Mouse (Mus musculus) ES-E14 (cell line): ENCODE results near the gene Cacfd1. TPM values are rescaled to one million over a fixed set of nuclear protein-coding genes. Genes with fewer than 3 reads are reported as not detected.
A peak's percentile ranks its signal among the peaks of the same experiment; 100 is the strongest.

Experiments
- DNase-seq: peaks from one replicate; pipeline ENCODE4 v3.0.0-alpha.2; 2013; ENCODE audit warnings: low read depth, low spot score
- H3K27ac ChIP-seq: 2 replicates; pipeline ENCODE4 v1.5.1; 2012; ENCODE audit warnings: low read depth, mild to moderate bottlenecking, low read length, moderate library complexity, mixed read lengths; ENCODE audit not compliant: poor library complexity, insufficient read depth, severe bottlenecking
- H3K36me3 ChIP-seq: 2 replicates; pipeline ENCODE4 v1.6.1; 2012; ENCODE audit warnings: mild to moderate bottlenecking, low read length, moderate library complexity, mixed read lengths; ENCODE audit not compliant: control insufficient read depth, poor library complexity, insufficient read depth, severe bottlenecking
- H3K4me1 ChIP-seq, 2 experiments: fragments of 150-350 bp in 1 of 2; sonication (generic) in 1 of 2; 2 replicates each; pipeline ENCODE4 v1.6.1; 2012; ENCODE audit warnings: low read length in 2 of 2, mild to moderate bottlenecking in 1 of 2, mixed read lengths in 1 of 2; ENCODE audit not compliant: control insufficient read depth in 2 of 2, insufficient read depth in 2 of 2, poor library complexity in 1 of 2
- H3K4me3 ChIP-seq, 2 experiments: fragments of 150-350 bp in 1 of 2; sonication (generic) in 1 of 2; 2 replicates each; pipeline ENCODE4 v1.5.1; 2012; ENCODE audit warnings: low read length in 2 of 2, low read depth in 1 of 2, mild to moderate bottlenecking in 1 of 2, mixed read lengths in 1 of 2; ENCODE audit not compliant: insufficient read depth in 1 of 2, poor library complexity in 1 of 2, severe bottlenecking in 1 of 2
- H3K9ac ChIP-seq: 2 replicates; pipeline ENCODE4 v1.6.1; 2012; ENCODE audit warnings: low read depth, mild to moderate bottlenecking, low read length, mixed read lengths; ENCODE audit not compliant: poor library complexity, insufficient read depth, severe bottlenecking
- H3K9me3 ChIP-seq: fragments of 150-350 bp; sonication (generic); 2 replicates; pipeline ENCODE4 v1.6.1; 2012; ENCODE audit warnings: low read depth, mild to moderate bottlenecking, low read length; ENCODE audit not compliant: control insufficient read depth, insufficient read depth
- CHD2 ChIP-seq: IDR thresholded peaks from 2 replicates; pipeline ENCODE4 v1.6.1; 2014; ENCODE audit warnings: mild to moderate bottlenecking, low read depth, low read length, inconsistent platforms
- HCFC1 ChIP-seq: IDR thresholded peaks from 2 replicates; pipeline ENCODE4 v1.6.1; 2012; ENCODE audit warnings: low read length, inconsistent platforms, borderline replicate concordance; ENCODE audit not compliant: insufficient read depth
- MAFK ChIP-seq: IDR thresholded peaks from 2 replicates; pipeline ENCODE4 v1.6.1; 2014; ENCODE audit warnings: mild to moderate bottlenecking, low read depth, low read length, inconsistent platforms; ENCODE audit not compliant: insufficient read depth
- ZC3H11A ChIP-seq: IDR thresholded peaks from 2 replicates; pipeline ENCODE4 v1.6.1; 2012; ENCODE audit warnings: low read depth, mild to moderate bottlenecking, inconsistent platforms, low read length, borderline replicate concordance
- ZNF384 ChIP-seq: IDR thresholded peaks from 2 replicates; pipeline ENCODE4 v1.6.1; 2012; ENCODE audit warnings: low read depth, low read length, inconsistent platforms
- in situ Hi-C, 2 experiments: fragments of 600-800 bp; cut with MboI; formaldehyde crosslinking; loops; one replicate each; pipeline ENCODE4 v1.15.1; 2025; ENCODE audit warnings: low sequenced_read_pairs in 2 of 2, inconsistent platforms in 1 of 2; ENCODE audit not compliant: unreplicated experiment in 2 of 2
- total RNA-seq: library from RNA; depleted of rRNA; stranded (reverse); fragments of 300-350 nt; gene quantifications from 2 replicates; pipeline ENCODE4 v1.2.3, GENCODE M21; 2012; rRNA removed

The Cacfd1 gene
- 9.2 and 11.6 TPM in 2 replicates for total RNA-seq

GRCm38 (mm10) chr2:27009714-27010244 is at the start of gene Cacfd1:
Gene Cacfd1 (plus strand): TSS chr2:27009926.
- Histone ChIP-seq H3K4me3 (peak within 1 kb of the TSS; percentile 77 to 88), H3K36me3 (no peaks in the 10 kb centered on the region; the same call in 1 of the 2 replicates), H3K9ac (peak within 1 kb of the TSS; percentile 93), H3K9me3 (no peaks in the 10 kb centered on the region), H3K27ac (no peak within 1 kb of the TSS), H3K4me1 (peaks cover 0 to 8% of the 10 kb centered on the region in 2 experiments; a peak in 1 of 4 replicates)
- TF ChIP-seq ZC3H11A (no peak), MAFK (no peak), CHD2 (no peak), HCFC1 (peak; percentile 48; the same call in 1 of the 2 replicates), ZNF384 (no peak)
- peak; percentile 85 for DNase-seq
- in situ Hi-C loops: no loop called here

- no peak overlapping the region for H3K9ac ChIP-seq
- H3K4me1 ChIP-seq: peaks cover 0 to 5% of the 10 kb centered on the region in 2 experiments; a peak in 1 of 4 replicates
- no peak overlapping the region for H3K4me3 ChIP-seq
- peaks cover 41% of the 10 kb centered on the region for H3K36me3 ChIP-seq
- no peak for DNase-seq
- in situ Hi-C loops: no loop called here
- TF ChIP-seq ZNF384: no peak
- H3K9me3 ChIP-seq: no peaks in the 10 kb centered on the region
- H3K27ac ChIP-seq: no peak overlapping the region
Measured at GRCm38 (mm10) chr2:26960756-26961155, 49.0 kb upstream of the Cacfd1 start.

- no peak for TF ChIP-seq ZC3H11A
- TF ChIP-seq CHD2: no peak
- TF ChIP-seq ZNF384: no peak
- no peak for TF ChIP-seq MAFK
- TF ChIP-seq HCFC1: peak; percentile 72; the same call in 1 of the 2 replicates
- peak within 1 kb of the TSS; percentile 79 to 93 for H3K4me3 ChIP-seq
- H3K9ac ChIP-seq: peak within 1 kb of the TSS; percentile 89
- H3K36me3 ChIP-seq: peaks cover 22% of the 10 kb centered on the region
- H3K27ac ChIP-seq: peak within 1 kb of the TSS; percentile 89
- DNase-seq: peak; percentile 92
- in situ Hi-C loops: no loop called here
- peaks cover 0 to 5% of the 10 kb centered on the region in 2 experiments; a peak in 1 of 4 replicates for H3K4me1 ChIP-seq
- no peaks in the 10 kb centered on the region for H3K9me3 ChIP-seq
Measured at GRCm38 (mm10) chr2:26963923-26964723, 45.6 kb upstream of the Cacfd1 start, which contains the start of gene Rexo4. Gene Rexo4 (minus strand): TSS chr2:26964386.

GRCm38 (mm10) chr2:26964724-26965370 is 44.9 kb upstream of the Cacfd1 start:
- Histone ChIP-seq H3K4me3 (peak overlapping the region; percentile 79 to 93), H3K36me3 (peaks cover 18% of the 10 kb centered on the region), H3K9ac (peak overlapping the region; percentile 80; the same call in 1 of the 2 replicates), H3K9me3 (no peaks in the 10 kb centered on the region), H3K27ac (no peak overlapping the region), H3K4me1 (peaks cover 0 to 5% of the 10 kb centered on the region in 2 experiments; a peak in 1 of 4 replicates)
- TF ChIP-seq ZC3H11A (no peak), HCFC1 (no peak), CHD2 (no peak), ZNF384 (peak; percentile 65)
- in situ Hi-C loops: no loop called here
- no peak for DNase-seq
